Mouse (Mus musculus): Measurements from ENCODE around the gene S100a7a. TPM values are rescaled to one million over a fixed set of nuclear protein-coding genes. Genes with fewer than 3 reads are reported as not detected.

Gene S100a7a
- polyA plus RNA-seq, 1 experiment from 2014 or later, result not detected

GRCm38 (mm10) chr3:90621552-90621951, 32.3 kb upstream of the S100a7a start:
- Histone ChIP-seq H3K27ac (ENCODE audit: low read depth, low read length) (no peak overlapping the region), H3K4me1 (replicated peaks; ENCODE audit: control insufficient read depth, insufficient read depth, low read length) (no peaks in the 10 kb centered on the region), H3K9me3 (ENCODE audit: control insufficient read depth, low read length) (no peaks in the 10 kb centered on the region), H3K9ac (ENCODE audit: low read depth, low read length) (no peak overlapping the region), H3K27me3 (replicated peaks; ENCODE audit: control insufficient read depth, insufficient read depth, low read length) (no peaks in the 10 kb centered on the region), H3K4me3 (ENCODE audit: low read depth, low read length) (no peak overlapping the region), H3K4me2 (no peak overlapping the region), H3K36me3 (ENCODE audit: control insufficient read depth, insufficient read depth, low read length) (no peaks in the 10 kb centered on the region)
- ATAC-seq (replicated peaks; ENCODE audit: low FRiP score) (no peak), DNase-seq (ENCODE audit: low spot score) (no peak)
- WGBS, result 43% methylated on average over 7 of the region's 7 CpGs

- no peak overlapping the region for H3K9ac ChIP-seq (ENCODE audit: low read depth, low read length)
- H3K27ac ChIP-seq (ENCODE audit: low read depth, low read length), result no peak overlapping the region
- DNase-seq (ENCODE audit: low spot score) (no peak), ATAC-seq (replicated peaks; ENCODE audit: low FRiP score) (no peak)
- 48% methylated on average over 2 of the region's 2 CpGs for whole genome bisulfite sequencing
- no peaks in the 10 kb centered on the region for H3K36me3 ChIP-seq (ENCODE audit: control insufficient read depth, insufficient read depth, low read length)
- no peaks in the 10 kb centered on the region for H3K4me1 ChIP-seq (replicated peaks; ENCODE audit: control insufficient read depth, insufficient read depth, low read length)
- H3K4me3 ChIP-seq (ENCODE audit: low read depth, low read length), result no peak overlapping the region
- no peak overlapping the region for H3K4me2 ChIP-seq
- no peaks in the 10 kb centered on the region for H3K9me3 ChIP-seq (ENCODE audit: control insufficient read depth, low read length)
- H3K27me3 ChIP-seq (replicated peaks; ENCODE audit: control insufficient read depth, insufficient read depth, low read length), result no peaks in the 10 kb centered on the region
Observed at GRCm38 (mm10) chr3:90623435-90624071, 30.3 kb upstream of the S100a7a start.

- ATAC-seq (replicated peaks; ENCODE audit: low FRiP score) (no peak), DNase-seq (ENCODE audit: low spot score) (no peak)
- Histone ChIP-seq H3K36me3 (ENCODE audit: control insufficient read depth, insufficient read depth, low read length) (no peaks in the 10 kb centered on the region), H3K27me3 (replicated peaks; ENCODE audit: control insufficient read depth, insufficient read depth, low read length) (no peaks in the 10 kb centered on the region), H3K9ac (ENCODE audit: low read depth, low read length) (no peak overlapping the region), H3K4me3 (ENCODE audit: low read depth, low read length) (no peak overlapping the region), H3K9me3 (ENCODE audit: control insufficient read depth, low read length) (no peaks in the 10 kb centered on the region), H3K27ac (ENCODE audit: low read depth, low read length) (no peak overlapping the region), H3K4me1 (replicated peaks; ENCODE audit: control insufficient read depth, insufficient read depth, low read length) (no peaks in the 10 kb centered on the region), H3K4me2 (no peak overlapping the region)
- WGBS, result 73% methylated on average over 5 of the region's 5 CpGs
Observed at GRCm38 (mm10) chr3:90625496-90625895, 28.3 kb upstream of the S100a7a start.

- Histone ChIP-seq H3K9ac (ENCODE audit: low read depth, low read length) (no peak overlapping the region), H3K4me3 (ENCODE audit: low read depth, low read length) (no peak overlapping the region), H3K27ac (ENCODE audit: low read depth, low read length) (no peak overlapping the region), H3K27me3 (replicated peaks; ENCODE audit: control insufficient read depth, insufficient read depth, low read length) (no peaks in the 10 kb centered on the region), H3K4me2 (no peak overlapping the region), H3K36me3 (ENCODE audit: control insufficient read depth, insufficient read depth, low read length) (no peaks in the 10 kb centered on the region), H3K9me3 (ENCODE audit: control insufficient read depth, low read length) (no peaks in the 10 kb centered on the region), H3K4me1 (replicated peaks; ENCODE audit: control insufficient read depth, insufficient read depth, low read length) (no peaks in the 10 kb centered on the region)
- ATAC-seq (replicated peaks; ENCODE audit: low FRiP score) (no peak), DNase-seq (ENCODE audit: low spot score) (no peak)
- 76% methylated on average over 9 of the region's 9 CpGs for WGBS
Observed at GRCm38 (mm10) chr3:90626266-90627021, 27.4 kb upstream of the S100a7a start.

- DNase-seq (ENCODE audit: low spot score) (no peak), ATAC-seq (replicated peaks; ENCODE audit: low FRiP score) (no peak)
- no peaks in the 10 kb centered on the region for H3K9me3 ChIP-seq (ENCODE audit: control insufficient read depth, low read length)
- H3K4me1 ChIP-seq (replicated peaks; ENCODE audit: control insufficient read depth, insufficient read depth, low read length), result no peaks in the 10 kb centered on the region
- H3K27me3 ChIP-seq (replicated peaks; ENCODE audit: control insufficient read depth, insufficient read depth, low read length), result no peaks in the 10 kb centered on the region
- H3K4me3 ChIP-seq (ENCODE audit: low read depth, low read length), result no peak overlapping the region
- H3K36me3 ChIP-seq (ENCODE audit: control insufficient read depth, insufficient read depth, low read length), result no peaks in the 10 kb centered on the region
- WGBS, result 81% methylated on average over 5 of the region's 5 CpGs
- H3K4me2 ChIP-seq, result no peak overlapping the region
- no peak overlapping the region for H3K27ac ChIP-seq (ENCODE audit: low read depth, low read length)
- H3K9ac ChIP-seq (ENCODE audit: low read depth, low read length), result no peak overlapping the region
Observed at GRCm38 (mm10) chr3:90627366-90627765, 26.5 kb upstream of the S100a7a start.

- no peaks in the 10 kb centered on the region for H3K4me1 ChIP-seq (replicated peaks; ENCODE audit: control insufficient read depth, insufficient read depth, low read length)
- no peaks in the 10 kb centered on the region for H3K9me3 ChIP-seq (ENCODE audit: control insufficient read depth, low read length)
- H3K9ac ChIP-seq (ENCODE audit: low read depth, low read length), result no peak overlapping the region
- no peak overlapping the region for H3K4me2 ChIP-seq
- no peak for ATAC-seq (replicated peaks; ENCODE audit: low FRiP score)
- H3K27me3 ChIP-seq (replicated peaks; ENCODE audit: control insufficient read depth, insufficient read depth, low read length), result no peaks in the 10 kb centered on the region
- no peak overlapping the region for H3K4me3 ChIP-seq (ENCODE audit: low read depth, low read length)
- no peak for DNase-seq (ENCODE audit: low spot score)
- no peaks in the 10 kb centered on the region for H3K36me3 ChIP-seq (ENCODE audit: control insufficient read depth, insufficient read depth, low read length)
- no peak overlapping the region for H3K27ac ChIP-seq (ENCODE audit: low read depth, low read length)
- WGBS, result 65% methylated on average over 4 of the region's 4 CpGs
Observed at GRCm38 (mm10) chr3:90627807-90628206, 26.0 kb upstream of the S100a7a start.

GRCm38 (mm10) chr3:90629298-90629697, 24.5 kb upstream of the S100a7a start:
- Histone ChIP-seq H3K9me3 (ENCODE audit: control insufficient read depth, low read length) (no peaks in the 10 kb centered on the region), H3K27me3 (replicated peaks; ENCODE audit: control insufficient read depth, insufficient read depth, low read length) (no peaks in the 10 kb centered on the region), H3K4me2 (no peak overlapping the region), H3K4me3 (ENCODE audit: low read depth, low read length) (no peak overlapping the region), H3K4me1 (replicated peaks; ENCODE audit: control insufficient read depth, insufficient read depth, low read length) (no peaks in the 10 kb centered on the region), H3K36me3 (ENCODE audit: control insufficient read depth, insufficient read depth, low read length) (no peaks in the 10 kb centered on the region), H3K27ac (ENCODE audit: low read depth, low read length) (no peak overlapping the region), H3K9ac (ENCODE audit: low read depth, low read length) (no peak overlapping the region)
- ATAC-seq (replicated peaks; ENCODE audit: low FRiP score) (no peak), DNase-seq (ENCODE audit: low spot score) (no peak)
- 74% methylated on average over 2 of the region's 2 CpGs for WGBS

- H3K27me3 ChIP-seq (replicated peaks; ENCODE audit: control insufficient read depth, insufficient read depth, low read length), result no peaks in the 10 kb centered on the region
- H3K9me3 ChIP-seq (ENCODE audit: control insufficient read depth, low read length), result no peaks in the 10 kb centered on the region
- 76% methylated on average over 2 of the region's 2 CpGs for WGBS
- H3K27ac ChIP-seq (ENCODE audit: low read depth, low read length), result no peak overlapping the region
- ATAC-seq (replicated peaks; ENCODE audit: low FRiP score) (no peak), DNase-seq (ENCODE audit: low spot score) (no peak)
- H3K4me2 ChIP-seq, result no peak overlapping the region
- no peak overlapping the region for H3K9ac ChIP-seq (ENCODE audit: low read depth, low read length)
- no peaks in the 10 kb centered on the region for H3K4me1 ChIP-seq (replicated peaks; ENCODE audit: control insufficient read depth, insufficient read depth, low read length)
- H3K36me3 ChIP-seq (ENCODE audit: control insufficient read depth, insufficient read depth, low read length), result no peaks in the 10 kb centered on the region
- H3K4me3 ChIP-seq (ENCODE audit: low read depth, low read length), result no peak overlapping the region
Observed at GRCm38 (mm10) chr3:90631984-90632383, 21.8 kb upstream of the S100a7a start.
